Mouse (Mus musculus) cerebellum, adult 11 months (tissue): ENCODE data around the gene Gm15217.

ENCODE experiments used
- DNase-seq: peaks from one replicate; pipeline ENCODE4 v3.0.0; 2022

Gm15217 gene

GRCm38 (mm10) chr14:46398091-46398695 lies 19.0 kb downstream of the Gm15217 start:
- DNase-seq, result no peak

GRCm38 (mm10) chr14:46399925-46400324 lies 20.7 kb downstream of the Gm15217 start:
- DNase-seq, result no peak

GRCm38 (mm10) chr14:46408319-46408718 lies 29.1 kb downstream of the Gm15217 start:
- DNase-seq, result no peak

GRCm38 (mm10) chr14:46409016-46409415 lies 29.8 kb downstream of the Gm15217 start:
- no peak for DNase-seq

GRCm38 (mm10) chr14:46410557-46411120 lies 31.4 kb downstream of the Gm15217 start:
- no peak for DNase-seq

GRCm38 (mm10) chr14:46412497-46413000 lies 33.3 kb downstream of the Gm15217 start:
- no peak for DNase-seq

- DNase-seq, result no peak
Measured at GRCm38 (mm10) chr14:46418371-46419097, 39.3 kb downstream of the Gm15217 start.

GRCm38 (mm10) chr14:46419269-46419668 lies 40.1 kb downstream of the Gm15217 start:
- DNase-seq, result no peak

- no peak for DNase-seq
Measured at GRCm38 (mm10) chr14:46421823-46422222, 42.6 kb downstream of the Gm15217 start.

- DNase-seq, result no peak
Measured at GRCm38 (mm10) chr14:46427251-46427650, 48.0 kb downstream of the Gm15217 start.

GRCm38 (mm10) chr14:46430231-46430630 lies 51.0 kb downstream of the Gm15217 start:
- DNase-seq, result no peak
